Mouse (Mus musculus) heart, embryonic 11.5 days (tissue): Measurements from ENCODE around the gene Atp6v0a1. TPM values are rescaled to one million over a fixed set of nuclear protein-coding genes. Genes with fewer than 3 reads are reported as not detected.
A peak's percentile ranks its signal among the peaks of the same experiment; 100 is the strongest.

Experiments
- ATAC-seq: fragments of 200-750 bp; cut with Nextera tagmentation; replicated peaks from 2 replicates; pipeline ENCODE4 v1.8.0; 2017; ENCODE audit warnings: moderate library complexity; ENCODE audit not compliant: insufficient number of reproducible peaks, low FRiP score, low TSS enrichment
- H3K27ac ChIP-seq: fragments of 300-500 bp; sonication (generic); 2 replicates; pipeline ENCODE4 v1.5.1; 2014; ENCODE audit warnings: mild to moderate bottlenecking, low read depth, low read length
- H3K27me3 ChIP-seq: fragments of 300-500 bp; sonication (generic); 2 replicates; pipeline ENCODE4 v1.6.1; 2014; ENCODE audit warnings: mild to moderate bottlenecking, low read length, mixed read lengths; ENCODE audit not compliant: control insufficient read depth, insufficient read depth
- H3K36me3 ChIP-seq: fragments of 300-500 bp; sonication (generic); 2 replicates; pipeline ENCODE4 v1.6.1; 2014; ENCODE audit warnings: mild to moderate bottlenecking, low read length, moderate library complexity, mixed read lengths; ENCODE audit not compliant: control insufficient read depth, insufficient read depth
- H3K4me1 ChIP-seq: fragments of 300-500 bp; sonication (generic); 2 replicates; pipeline ENCODE4 v1.6.1; 2014; ENCODE audit warnings: low read length; ENCODE audit not compliant: control insufficient read depth, insufficient read depth
- H3K4me2 ChIP-seq: fragments of 300-500 bp; sonication (generic); 2 replicates; pipeline ENCODE4 v1.6.1; 2014; ENCODE audit warnings: mild to moderate bottlenecking, moderate library complexity
- H3K4me3 ChIP-seq: fragments of 300-500 bp; sonication (generic); 2 replicates; pipeline ENCODE4 v1.5.1; 2014; ENCODE audit warnings: low read depth, low read length
- H3K9ac ChIP-seq: fragments of 300-500 bp; sonication (generic); 2 replicates; pipeline ENCODE4 v1.6.1; 2014; ENCODE audit warnings: mild to moderate bottlenecking, low read depth, low read length, moderate library complexity
- H3K9me3 ChIP-seq: fragments of 300-500 bp; sonication (generic); replicated peaks from 2 replicates; pipeline ENCODE4 v1.6.1; 2016; ENCODE audit warnings: low read length; ENCODE audit not compliant: control insufficient read depth
- WGBS: fragments of 180-500 bp; shearing (Covaris S2); extraction: QIAGEN DNeasy Blood & Tissue Kit; methylation state at CpG from one replicate; pipeline ENCODE4 v1.1.7; 2014; ENCODE audit not compliant: insufficient replicate concordance; 5-methylcytosine and 5-hydroxymethylcytosine counted together
- polyA plus RNA-seq: library from polyadenylated mRNA; unstranded; fragments of >200 nt; fragmentation: Nextera tagmentation; extraction: Ambion mirVana; gene quantifications from 2 replicates; pipeline ENCODE4 v1.2.1, GENCODE M21; 2014

The Atp6v0a1 gene
- polyA plus RNA-seq: 57.1 and 62.2 TPM in 2 replicates

- peaks cover 15% of the 10 kb centered on the region; the same call in 1 of the 2 replicates for H3K4me1 ChIP-seq
- ATAC-seq: peak; percentile 99
- H3K27me3 ChIP-seq: no peaks in the 10 kb centered on the region
- peak within 1 kb of the TSS; percentile 86 for H3K9ac ChIP-seq
- H3K9me3 ChIP-seq: no peaks in the 10 kb centered on the region
- H3K27ac ChIP-seq: peak within 1 kb of the TSS; percentile 86
- H3K4me3 ChIP-seq: peak within 1 kb of the TSS; percentile 79
- 1% methylated on average over 44 of the region's 44 CpGs for WGBS
- H3K36me3 ChIP-seq: peaks cover 6% of the 10 kb centered on the region; the same call in 1 of the 2 replicates
- peak within 1 kb of the TSS; percentile 86 for H3K4me2 ChIP-seq
Measured at GRCm38 (mm10) chr11:101009046-101009887, at the start of gene Atp6v0a1. Gene Atp6v0a1 (plus strand): TSS chr11:101009452.

- no peak overlapping the region for H3K4me3 ChIP-seq
- H3K9me3 ChIP-seq: no peaks in the 10 kb centered on the region
- H3K9ac ChIP-seq: no peak overlapping the region
- peak overlapping the region; percentile 39 for H3K4me2 ChIP-seq
- 3% methylated on average over 14 of the region's 14 CpGs for WGBS
- no peak overlapping the region for H3K27ac ChIP-seq
- peaks cover 13% of the 10 kb centered on the region for H3K27me3 ChIP-seq
- H3K36me3 ChIP-seq: peaks cover 9% of the 10 kb centered on the region; the same call in 1 of the 2 replicates
- peaks cover 49% of the 10 kb centered on the region for H3K4me1 ChIP-seq
- ATAC-seq: no peak
Measured at GRCm38 (mm10) chr11:100959464-100959810, 49.8 kb upstream of the Atp6v0a1 start.

- H3K9me3 ChIP-seq: no peaks in the 10 kb centered on the region
- peak overlapping the region; percentile 39 for H3K4me2 ChIP-seq
- no peak for ATAC-seq
- H3K27me3 ChIP-seq: peaks cover 13% of the 10 kb centered on the region
- no peak overlapping the region for H3K9ac ChIP-seq
- no peak overlapping the region for H3K4me3 ChIP-seq
- 27% methylated on average over 3 of the region's 3 CpGs for WGBS
- H3K36me3 ChIP-seq: peaks cover 9% of the 10 kb centered on the region; the same call in 1 of the 2 replicates
- H3K27ac ChIP-seq: 0 out of 2 replicates have a peak overlapping the region, but pooled peaks have one; percentile 29
- H3K4me1 ChIP-seq: peaks cover 53% of the 10 kb centered on the region
Measured at GRCm38 (mm10) chr11:100959826-100960225, 49.4 kb upstream of the Atp6v0a1 start.

- Histone ChIP-seq H3K36me3 (peaks cover 9% of the 10 kb centered on the region; the same call in 1 of the 2 replicates), H3K4me1 (peaks cover 60% of the 10 kb centered on the region), H3K4me2 (peak overlapping the region; percentile 39; the same call in 1 of the 2 replicates), H3K4me3 (no peak overlapping the region), H3K27me3 (peaks cover 13% of the 10 kb centered on the region), H3K9ac (no peak overlapping the region), H3K27ac (no peak overlapping the region), H3K9me3 (no peaks in the 10 kb centered on the region)
- 20% methylated on average over 6 of the region's 6 CpGs for WGBS
- ATAC-seq: 0 out of 2 replicates have a peak, but pooled peaks have one; percentile 55
Measured at GRCm38 (mm10) chr11:100960540-100960939, 48.7 kb upstream of the Atp6v0a1 start.

GRCm38 (mm10) chr11:100962371-100962911, 46.8 kb upstream of the Atp6v0a1 start:
- peaks cover 13% of the 10 kb centered on the region for H3K27me3 ChIP-seq
- H3K36me3 ChIP-seq: peaks cover 9% of the 10 kb centered on the region; the same call in 1 of the 2 replicates
- H3K4me3 ChIP-seq: no peak overlapping the region
- no peak for ATAC-seq
- no peak overlapping the region; the same call in 1 of the 2 replicates for H3K4me2 ChIP-seq
- no peaks in the 10 kb centered on the region for H3K9me3 ChIP-seq
- peak overlapping the region; percentile 57; the same call in 1 of the 2 replicates for H3K27ac ChIP-seq
- 47% methylated on average over 9 of the region's 9 CpGs for WGBS
- H3K4me1 ChIP-seq: peaks cover 79% of the 10 kb centered on the region
- H3K9ac ChIP-seq: no peak overlapping the region

- no peak overlapping the region for H3K4me3 ChIP-seq
- peaks cover 7% of the 10 kb centered on the region for H3K27me3 ChIP-seq
- H3K36me3 ChIP-seq: peaks cover 4% of the 10 kb centered on the region; the same call in 1 of the 2 replicates
- 0 out of 2 replicates have a peak overlapping the region, but pooled peaks have one; percentile 28 for H3K9ac ChIP-seq
- WGBS: 77% methylated on average over 9 of the region's 9 CpGs
- no peaks in the 10 kb centered on the region for H3K9me3 ChIP-seq
- no peak for ATAC-seq
- H3K4me2 ChIP-seq: no peak overlapping the region
- H3K27ac ChIP-seq: no peak overlapping the region
- H3K4me1 ChIP-seq: peaks cover 80% of the 10 kb centered on the region
Measured at GRCm38 (mm10) chr11:100963647-100964046, 45.6 kb upstream of the Atp6v0a1 start.

- Histone ChIP-seq H3K9ac (no peak overlapping the region), H3K4me1 (peaks cover 75% of the 10 kb centered on the region), H3K27ac (no peak overlapping the region), H3K9me3 (no peaks in the 10 kb centered on the region), H3K27me3 (peaks cover 2% of the 10 kb centered on the region), H3K4me3 (no peak overlapping the region), H3K4me2 (no peak overlapping the region), H3K36me3 (0 out of 2 replicates have a peak, but pooled peaks cover 2% of the 10 kb centered on the region)
- ATAC-seq: no peak
- 88% methylated on average over 7 of the region's 7 CpGs for WGBS
Measured at GRCm38 (mm10) chr11:100964180-100964579, 45.1 kb upstream of the Atp6v0a1 start.

GRCm38 (mm10) chr11:100964901-100965542, 44.2 kb upstream of the Atp6v0a1 start:
- ATAC-seq: no peak
- Histone ChIP-seq H3K36me3 (0 out of 2 replicates have a peak, but pooled peaks cover 2% of the 10 kb centered on the region), H3K4me1 (peaks cover 66% of the 10 kb centered on the region), H3K27me3 (no peaks in the 10 kb centered on the region), H3K27ac (peak overlapping the region; percentile 50; the same call in 1 of the 2 replicates), H3K4me2 (peak overlapping the region; percentile 73; the same call in 1 of the 2 replicates), H3K9me3 (no peaks in the 10 kb centered on the region), H3K4me3 (no peak overlapping the region), H3K9ac (peak overlapping the region; percentile 49; the same call in 1 of the 2 replicates)
- WGBS: 85% methylated on average over 6 of the region's 6 CpGs
